ENCODE assay signal across 8 mouse cellular contexts in genomic region chr15:100468295-100469188, GRCm38 (mm10). TPM values are rescaled to one million over a fixed set of nuclear protein-coding genes. Genes with fewer than 3 reads are reported as not detected.
DNase-seq lines count a peak whose midpoint lies in the region; ATAC-seq and TF ChIP-seq lines count a peak whose summit lies in the region.

Letmd1 (plus strand) TSS chr15:100469023.

- peak within 1 kb of the TSS; percentile 86 for H3K4me2 ChIP-seq in CH12.LX (ENCODE audit: insufficient read depth, low read depth, poor library complexity, severe bottlenecking)
- H3K4me2 ChIP-seq in forebrain, embryonic 11.5 days (ENCODE audit: low read depth, low read length, severe bottlenecking), result peak within 1 kb of the TSS; percentile 79
- H3K4me2 ChIP-seq in heart, embryonic 15.5 days, result peak within 1 kb of the TSS; percentile 83
- peak within 1 kb of the TSS; percentile 94 for H3K4me2 ChIP-seq in liver, embryonic 13.5 days
- peak within 1 kb of the TSS; percentile 77 for H3K4me2 ChIP-seq in stomach, embryonic 14.5 days (replicated peaks; ENCODE audit: low read depth, low read length)

- H3K36me3 ChIP-seq in CH12.LX (replicated peaks in 1 of 2; ENCODE audit: control insufficient read depth in 1 of 2, insufficient read depth in 1 of 2, low read length in 1 of 2), result peaks cover 11 to 31% of the 10 kb centered on the region in 2 experiments
- H3K36me3 ChIP-seq in forebrain, embryonic 11.5 days (ENCODE audit: control insufficient read depth, insufficient read depth, low read length), result peaks cover 2% of the 10 kb centered on the region; the same call in 1 of the 2 replicates
- peaks cover 23% of the 10 kb centered on the region for H3K36me3 ChIP-seq in heart, embryonic 15.5 days
- H3K36me3 ChIP-seq in liver, embryonic 13.5 days, result peaks cover 22% of the 10 kb centered on the region
- H3K36me3 ChIP-seq in stomach, embryonic 14.5 days (ENCODE audit: control insufficient read depth, insufficient read depth, low read length), result peaks cover 4% of the 10 kb centered on the region; the same call in 1 of the 2 replicates

- TF ChIP-seq RAD21 in CH12.LX (IDR thresholded peaks at IDR 0.05; ENCODE audit: low read depth, low read length), result no peak; the same call in 1 of the 2 replicates

- peak; percentile 87 for TF ChIP-seq POLR2A in CH12.LX (IDR thresholded peaks at IDR 0.05; ENCODE audit: low read depth, low read length)

- peak within 1 kb of the TSS; percentile 57 for H3K27ac ChIP-seq in CH12.LX (ENCODE audit: insufficient read depth, low read depth)
- peak within 1 kb of the TSS; percentile 58 for H3K27ac ChIP-seq in forebrain, embryonic 11.5 days (ENCODE audit: low read depth, low read length)
- peak within 1 kb of the TSS; percentile 90 for H3K27ac ChIP-seq in heart, embryonic 15.5 days
- peak within 1 kb of the TSS; percentile 83 for H3K27ac ChIP-seq in liver, embryonic 13.5 days
- peak within 1 kb of the TSS; percentile 39; the same call in 1 of the 2 replicates for H3K27ac ChIP-seq in stomach, embryonic 14.5 days (ENCODE audit: low read length)

- DNase-seq in CH12.LX (ENCODE audit: extremely low read depth), result peak; percentile 80
- peak; percentile 58 for DNase-seq in c-Kit-positive CD71-positive TER-119-negative erythroid progenitor cells, embryonic 14.5 days (ENCODE audit: low read depth)
- DNase-seq in forebrain, embryonic 11.5 days (ENCODE audit: low spot score), result peak; percentile 92
- DNase-seq in kidney, postnatal 25 days, result peak; percentile 88 to 95
- peak; percentile 68 for DNase-seq in liver, embryonic 13.5 days
- peak; percentile 76 to 86 for DNase-seq in natural killer cell, adult 2 months (ENCODE audit: low spot score in 2 of 2)

- H3K9me3 ChIP-seq in CH12.LX (replicated peaks; ENCODE audit: low read length), result no peaks in the 10 kb centered on the region
- no peaks in the 10 kb centered on the region for H3K9me3 ChIP-seq in forebrain, embryonic 11.5 days (ENCODE audit: control insufficient read depth, low read length)
- H3K9me3 ChIP-seq in heart, embryonic 15.5 days (replicated peaks), result no peaks in the 10 kb centered on the region
- H3K9me3 ChIP-seq in liver, embryonic 13.5 days (replicated peaks), result no peaks in the 10 kb centered on the region
- no peaks in the 10 kb centered on the region for H3K9me3 ChIP-seq in stomach, embryonic 14.5 days (ENCODE audit: control insufficient read depth, low read depth, low read length)

- peak; percentile 90 for ATAC-seq in forebrain, embryonic 11.5 days (replicated peaks; ENCODE audit: low FRiP score)
- ATAC-seq in heart, embryonic 15.5 days (replicated peaks; ENCODE audit: insufficient number of reproducible peaks, insufficient read depth, low FRiP score, low read depth), result peak; percentile 94
- peak; percentile 88 for ATAC-seq in liver, embryonic 13.5 days (ENCODE audit: low read depth)
- ATAC-seq in stomach, embryonic 14.5 days (ENCODE audit: insufficient number of reproducible peaks, insufficient read depth, low FRiP score, low read depth), result peak; percentile 91

- dilution Hi-C loops in CH12.LX (cut with MboI; ENCODE audit: extremely low pct_ligation_motif_present, extremely low pct_unique_long_range_greater_than_20kb, low sequenced_read_pairs), result no loop called here

- H3K79me2 ChIP-seq in CH12.LX (replicated peaks; ENCODE audit: control insufficient read depth, extremely low read depth, insufficient read depth, poor library complexity, severe bottlenecking), result peaks cover 9% of the 10 kb centered on the region; the same call in 1 of the 2 replicates

- no peak for TF ChIP-seq EP300 in CH12.LX (IDR thresholded peaks at IDR 0.05; ENCODE audit: low read length)

- TF ChIP-seq CTCF in CH12.LX (conservative IDR thresholded peaks at IDR 0.05 in 1 of 2, IDR thresholded peaks at IDR 0.05 in 1 of 2; ENCODE audit: low read depth in 2 of 2, low read length in 2 of 2), result peak; percentile 55 to 86

- H3K9ac ChIP-seq in CH12.LX (ENCODE audit: insufficient read depth, low read depth), result peak within 1 kb of the TSS; percentile 74
- peak within 1 kb of the TSS; percentile 88 for H3K9ac ChIP-seq in forebrain, embryonic 11.5 days (ENCODE audit: low read length)
- peak within 1 kb of the TSS; percentile 84 for H3K9ac ChIP-seq in heart, embryonic 15.5 days
- H3K9ac ChIP-seq in liver, embryonic 13.5 days, result peak within 1 kb of the TSS; percentile 80
- peak within 1 kb of the TSS; percentile 60 for H3K9ac ChIP-seq in stomach, embryonic 14.5 days (replicated peaks; ENCODE audit: low read depth, low read length)

- in situ Hi-C loops in CH12.LX (cut with MboI; ENCODE audit: low pct_ligation_motif_present, low pct_unique_long_range_greater_than_20kb, low sequenced_read_pairs), result no loop called here

- no peaks in the 10 kb centered on the region for H3K27me3 ChIP-seq in CH12.LX (replicated peaks)
- no peaks in the 10 kb centered on the region for H3K27me3 ChIP-seq in forebrain, embryonic 11.5 days (ENCODE audit: control insufficient read depth, insufficient read depth, low read length)
- H3K27me3 ChIP-seq in heart, embryonic 15.5 days, result no peaks in the 10 kb centered on the region
- H3K27me3 ChIP-seq in liver, embryonic 13.5 days, result no peaks in the 10 kb centered on the region
- H3K27me3 ChIP-seq in stomach, embryonic 14.5 days (ENCODE audit: control insufficient read depth, insufficient read depth, low read length), result no peaks in the 10 kb centered on the region

- peak within 1 kb of the TSS; percentile 80 to 96 (median 87) for H3K4me3 ChIP-seq in CH12.LX (replicated peaks in 1 of 3; ENCODE audit: low read depth in 2 of 3, low read length in 2 of 3, poor library complexity in 1 of 3)
- peak within 1 kb of the TSS; percentile 76 for H3K4me3 ChIP-seq in forebrain, embryonic 11.5 days (ENCODE audit: low read depth, low read length)
- peak within 1 kb of the TSS; percentile 84 for H3K4me3 ChIP-seq in heart, embryonic 15.5 days
- peak within 1 kb of the TSS; percentile 88 for H3K4me3 ChIP-seq in liver, embryonic 13.5 days (replicated peaks)
- H3K4me3 ChIP-seq in stomach, embryonic 14.5 days (ENCODE audit: low read depth, low read length), result peak within 1 kb of the TSS; percentile 77

- 2% methylated on average over 82 of the region's 84 CpGs for WGBS in forebrain, embryonic 11.5 days
- 2% methylated on average over 84 of the region's 84 CpGs for WGBS in heart, embryonic 15.5 days
- 1% methylated on average over 83 of the region's 84 CpGs for WGBS in liver, embryonic 13.5 days (ENCODE audit: insufficient replicate concordance)
- WGBS in stomach, embryonic 14.5 days, result 2% methylated on average over 82 of the region's 84 CpGs

- peaks cover 7 to 30% of the 10 kb centered on the region in 2 experiments; a peak in 2 of 4 replicates for H3K4me1 ChIP-seq in CH12.LX (ENCODE audit: control insufficient read depth in 1 of 2, insufficient read depth in 2 of 2)
- H3K4me1 ChIP-seq in forebrain, embryonic 11.5 days (replicated peaks; ENCODE audit: control insufficient read depth, insufficient read depth, low read length), result peaks cover 6% of the 10 kb centered on the region
- peaks cover 23% of the 10 kb centered on the region for H3K4me1 ChIP-seq in heart, embryonic 15.5 days (replicated peaks)
- H3K4me1 ChIP-seq in liver, embryonic 13.5 days (replicated peaks), result peaks cover 36% of the 10 kb centered on the region
- H3K4me1 ChIP-seq in stomach, embryonic 14.5 days (ENCODE audit: control insufficient read depth, insufficient read depth, low read length), result peaks cover 15% of the 10 kb centered on the region

TF ChIP-seq in CH12.LX, 34 proteins besides CTCF, POLR2A, EP300 and RAD21 (continues in another document):
- peak; percentile 84 for TF ChIP-seq SIN3A (IDR thresholded peaks at IDR 0.05; ENCODE audit: low read length)
- TF ChIP-seq RCOR1 (conservative IDR thresholded peaks at IDR 0.05; ENCODE audit: low read depth, low read length), result no peak
- TF ChIP-seq MAFK (IDR thresholded peaks at IDR 0.05; ENCODE audit: insufficient replicate concordance, low read length), result no peak
- TF ChIP-seq ZMIZ1 (IDR thresholded peaks at IDR 0.05; ENCODE audit: low read depth, low read length), result no peak; the same call in 1 of the 2 replicates
- TF ChIP-seq ETS1 (conservative IDR thresholded peaks at IDR 0.05; ENCODE audit: low read depth, low read length), result no peak
- TF ChIP-seq ZNF384 (IDR thresholded peaks at IDR 0.05; ENCODE audit: low read depth, low read length), result no peak
- TF ChIP-seq MYC (IDR thresholded peaks at IDR 0.05; ENCODE audit: low read depth, low read length), result no peak
- peak; percentile 69; the same call in 1 of the 2 replicates for TF ChIP-seq MXI1 (IDR thresholded peaks at IDR 0.05; ENCODE audit: low read depth, low read length)
- TF ChIP-seq NELFE (IDR thresholded peaks at IDR 0.05; ENCODE audit: low read depth, low read length), result peak; percentile 81
- no peak for TF ChIP-seq PAX5 (IDR thresholded peaks at IDR 0.05; ENCODE audit: low read length)
- TF ChIP-seq USF2 (conservative IDR thresholded peaks at IDR 0.05; ENCODE audit: low read depth, low read length), result no peak
- peak; percentile 88 for TF ChIP-seq ELF1 (IDR thresholded peaks at IDR 0.05; ENCODE audit: low read depth, low read length)
- TF ChIP-seq BHLHE40 (IDR thresholded peaks at IDR 0.05; ENCODE audit: low read depth, low read length), result peak; percentile 48
- no peak for TF ChIP-seq POLR2AphosphoS2 (IDR thresholded peaks at IDR 0.05; ENCODE audit: low read depth, low read length)
- TF ChIP-seq USF1 (IDR thresholded peaks at IDR 0.05; ENCODE audit: low read depth, low read length), result no peak
- TF ChIP-seq MAZ (IDR thresholded peaks at IDR 0.05; ENCODE audit: low read depth, low read length), result peak; percentile 34; the same call in 1 of the 2 replicates
- peak; percentile 33; the same call in 1 of the 2 replicates for TF ChIP-seq MEF2A (IDR thresholded peaks at IDR 0.05; ENCODE audit: borderline replicate concordance, low read depth, low read length)
- no peak for TF ChIP-seq JUN (IDR thresholded peaks at IDR 0.05; ENCODE audit: insufficient read depth, low read depth, low read length)
- 0 out of 2 replicates have a peak, but pooled peaks have one; percentile 75 for TF ChIP-seq KAT2A (IDR thresholded peaks at IDR 0.05; ENCODE audit: insufficient replicate concordance, low read length)
- TF ChIP-seq HCFC1 (IDR thresholded peaks at IDR 0.05; ENCODE audit: low read depth, low read length), result peak; percentile 73
- TF ChIP-seq JUND (conservative IDR thresholded peaks at IDR 0.05; ENCODE audit: low read depth, low read length), result no peak

RNA-seq across cellular contexts. Expression of gene Letmd1, which starts in this region (rescaled TPM):
- total RNA-seq in CH12.LX (2012; rRNA removed) (30.3 and 39.0 TPM in 2 replicates), CH12.LX (2014; rRNA removed) (28.5 and 31.4 TPM in 2 replicates)
- polyA plus RNA-seq in CH12.LX (2012; ENCODE audit: insufficient read length, low read depth), result 44.0 and 51.3 TPM in 2 replicates
- polyA plus RNA-seq in forebrain, embryonic 11.5 days (2014; fragmentation: Nextera tagmentation; extraction: Ambion mirVana), result 41.3 and 46.6 TPM in 2 replicates
- 11.6 and 16.4 TPM in 2 replicates for polyA plus RNA-seq in heart, embryonic 15.5 days (2015; fragmentation: Nextera tagmentation; extraction: Ambion mirVana)
- 14.4 and 15.0 TPM in 2 replicates for polyA plus RNA-seq in liver, embryonic 13.5 days (2015; fragmentation: Nextera tagmentation; extraction: Ambion mirVana)
- 29.8 and 30.4 TPM in 2 replicates for polyA plus RNA-seq in stomach, embryonic 14.5 days (2014; fragmentation: Nextera tagmentation; extraction: Ambion mirVana)

Comparison
In these comparisons a context has a peak if more than half of its experiments do, and no peak if none do; other contexts are left out.
1. Peak in every context shown above with its lines: DNase-seq, ATAC-seq, H3K4me3 ChIP-seq and H3K27ac ChIP-seq.
2. H3K27ac ChIP-seq: peak in every context shown above with its lines; median percentile 90 in heart, embryonic 15.5 days; 83 in liver, embryonic 13.5 days; 58 in forebrain, embryonic 11.5 days; 57 in CH12.LX; 39 in stomach, embryonic 14.5 days.